Mouse (Mus musculus) layer of hippocampus, postnatal 25 days (tissue): ENCODE measurements around the gene Lmln. TPM values are rescaled to one million over a fixed set of nuclear protein-coding genes. Genes with fewer than 3 reads are reported as not detected.
"Not testable (repeated sequence)": the region's sequence is repeated elsewhere in the genome, so short reads cannot be mapped to it uniquely, and the experiment has no call there.

Experiments used
- DNase-seq, 2 experiments: peaks; one replicate each; pipeline ENCODE4 v3.0.0; 2022; ENCODE audit warnings: mixed read lengths in 2 of 2, low spot score in 1 of 2; ENCODE audit errors: extremely low spot score in 1 of 2
- total RNA-seq, 2 experiments: library from RNA; stranded (reverse); gene quantifications; 2 replicates each; pipeline ENCODE4 v1.2.3; 2021

Lmln gene
- total RNA-seq, 2 experiments from 2014 or later = 16.5 to 18.1 TPM

- DNase-seq = peak; percentile 82 to 93
These were observed 6.1 kb upstream of the Lmln start, which contains the start of the genes Iqcg and Rpl35a for GRCm38 (mm10) chr16:33056095-33056785. Iqcg (minus strand) TSS chr16:33056218. Rpl35a (plus strand) TSS chr16:33056453.

- peak in 1 of 2 experiments; percentile 5 for DNase-seq
These were observed 5.5 kb upstream of the Lmln start for GRCm38 (mm10) chr16:33056786-33057185.

- DNase-seq = no peak
These were observed 4.3 kb upstream of the Lmln start for GRCm38 (mm10) chr16:33058033-33058432.

GRCm38 (mm10) chr16:33058656-33059055, 3.7 kb upstream of the Lmln start:
- not testable (repeated sequence) for DNase-seq

GRCm38 (mm10) chr16:33059471-33059870, 2.9 kb upstream of the Lmln start:
- DNase-seq = no peak

GRCm38 (mm10) chr16:33060926-33061325, 1.4 kb upstream of the Lmln start:
- no peak for DNase-seq

GRCm38 (mm10) chr16:33061400-33061799, 921 bp upstream of the Lmln start:
- DNase-seq = no peak

GRCm38 (mm10) chr16:33062682-33063131, 386 bp downstream of the Lmln start:
- peak in 1 of 2 experiments; percentile 57 for DNase-seq

- no peak for DNase-seq
These were observed 946 bp downstream of the Lmln start for GRCm38 (mm10) chr16:33063267-33063666.

GRCm38 (mm10) chr16:33064636-33065035, 2.3 kb downstream of the Lmln start:
- no peak for DNase-seq

- DNase-seq = no peak
These were observed 8.6 kb downstream of the Lmln start for GRCm38 (mm10) chr16:33070928-33071327.

GRCm38 (mm10) chr16:33072871-33073557, 10.7 kb downstream of the Lmln start:
- DNase-seq = no peak

- DNase-seq = no peak
These were observed 12.6 kb downstream of the Lmln start for GRCm38 (mm10) chr16:33074967-33075366.

- no peak for DNase-seq
These were observed 13.8 kb downstream of the Lmln start for GRCm38 (mm10) chr16:33076078-33076477.

- no peak for DNase-seq
These were observed 14.8 kb downstream of the Lmln start for GRCm38 (mm10) chr16:33077069-33077627.

- no peak for DNase-seq
These were observed 17.7 kb downstream of the Lmln start for GRCm38 (mm10) chr16:33080063-33080462.

GRCm38 (mm10) chr16:33082951-33083350, 20.6 kb downstream of the Lmln start:
- DNase-seq = no peak

GRCm38 (mm10) chr16:33083996-33084395, 21.7 kb downstream of the Lmln start:
- no peak for DNase-seq

GRCm38 (mm10) chr16:33085666-33086065, 23.3 kb downstream of the Lmln start:
- no peak for DNase-seq

- DNase-seq = no peak
These were observed 51.4 kb downstream of the Lmln start for GRCm38 (mm10) chr16:33113726-33114125.

- DNase-seq = no peak
These were observed 61.1 kb downstream of the Lmln start for GRCm38 (mm10) chr16:33123373-33123772.
